Mouse (Mus musculus) MEL (cell line): ENCODE results near the gene Psenen. TPM values are rescaled to one million over a fixed set of nuclear protein-coding genes. Genes with fewer than 3 reads are reported as not detected.

Source experiments
- DNase-seq: peaks from one replicate; pipeline ENCODE4 v3.0.0; 2011; ENCODE audit warnings: low read depth, low spot score
- H3K27ac ChIP-seq: 2 replicates; pipeline ENCODE4 v1.5.1; 2012; ENCODE audit warnings: low read depth, mild to moderate bottlenecking, control low read depth, low read length, moderate library complexity; ENCODE audit not compliant: control insufficient read depth
- H3K27me3 ChIP-seq, 2 experiments: fragments of 150-350 bp in 1 of 2; sonication (generic) in 1 of 2; 2 replicates each; pipeline ENCODE4 v1.6.1; 2012; ENCODE audit warnings: low read length in 2 of 2, mild to moderate bottlenecking in 2 of 2, improper control_type of control experiment in 1 of 2, moderate library complexity in 1 of 2; ENCODE audit not compliant: insufficient read depth in 2 of 2, control insufficient read depth in 1 of 2
- H3K36me3 ChIP-seq, 2 experiments: 2 replicates each; pipeline ENCODE4 v1.6.1; 2012 to 2014; ENCODE audit warnings: low read length in 2 of 2, improper control_type of control experiment in 1 of 2, inconsistent platforms in 1 of 2, mild to moderate bottlenecking in 1 of 2; ENCODE audit not compliant: insufficient read depth in 2 of 2, control insufficient read depth in 1 of 2
- H3K4me1 ChIP-seq, 2 experiments: fragments of 150-350 bp in 1 of 2; sonication (generic) in 1 of 2; 2 replicates each; pipeline ENCODE4 v1.6.1; 2012; ENCODE audit warnings: low read length in 2 of 2, improper control_type of control experiment in 1 of 2, mild to moderate bottlenecking in 1 of 2; ENCODE audit not compliant: insufficient read depth in 2 of 2, control insufficient read depth in 1 of 2
- H3K4me3 ChIP-seq, 2 experiments: fragments of 150-350 bp in 1 of 2; sonication (generic) in 1 of 2; 2 replicates each; pipeline ENCODE4 v1.5.1; 2012; ENCODE audit warnings: low read depth in 2 of 2, low read length in 2 of 2, mild to moderate bottlenecking in 2 of 2, moderate library complexity in 2 of 2, control low read depth in 1 of 2, improper control_type of control experiment in 1 of 2; ENCODE audit not compliant: control insufficient read depth in 1 of 2, insufficient read depth in 1 of 2
- H3K79me2 ChIP-seq: 2 replicates; pipeline ENCODE4 v1.6.1; 2012; ENCODE audit warnings: mild to moderate bottlenecking, low read length, moderate library complexity; ENCODE audit not compliant: control insufficient read depth, poor library complexity, insufficient read depth
- H3K9ac ChIP-seq: 2 replicates; pipeline ENCODE4 v1.6.1; 2012; ENCODE audit warnings: low read depth, mild to moderate bottlenecking, control low read depth, low read length, moderate library complexity; ENCODE audit not compliant: control insufficient read depth, poor library complexity, severe bottlenecking
- H3K9me3 ChIP-seq: fragments of 150-350 bp; sonication (generic); replicated peaks from 2 replicates; pipeline ENCODE4 v1.6.1; 2012; ENCODE audit warnings: mild to moderate bottlenecking, low read length, improper control_type of control experiment, moderate library complexity; ENCODE audit not compliant: insufficient read depth
- BHLHE40 ChIP-seq: IDR thresholded peaks from 2 replicates; pipeline ENCODE4 v1.6.1; 2012; ENCODE audit warnings: low read depth, mild to moderate bottlenecking, inconsistent platforms, low read length, improper control_type of control experiment, borderline replicate concordance
- CHD1 ChIP-seq: IDR thresholded peaks from 2 replicates; pipeline ENCODE4 v1.6.1; 2012; ENCODE audit warnings: low read depth, mild to moderate bottlenecking, inconsistent platforms, low read length, improper control_type of control experiment
- CHD2 ChIP-seq: IDR thresholded peaks from 2 replicates; pipeline ENCODE4 v1.6.1; 2011; ENCODE audit warnings: low read length, improper control_type of control experiment
- EP300 ChIP-seq, 2 experiments: IDR thresholded peaks; 2 replicates each; pipeline ENCODE4 v1.6.1; 2011; ENCODE audit warnings: improper control_type of control experiment in 2 of 2, low read length in 2 of 2, low read depth in 1 of 2, mild to moderate bottlenecking in 1 of 2
- ETS1 ChIP-seq: IDR thresholded peaks from 2 replicates; pipeline ENCODE4 v1.6.1; 2012; ENCODE audit warnings: low read depth, mild to moderate bottlenecking, inconsistent platforms, low read length, improper control_type of control experiment, moderate library complexity
- GABPA ChIP-seq: IDR thresholded peaks from 2 replicates; pipeline ENCODE4 v1.6.1; 2012; ENCODE audit warnings: low read depth, mild to moderate bottlenecking, inconsistent platforms, low read length, improper control_type of control experiment, moderate library complexity
- GATA1 ChIP-seq: IDR thresholded peaks from 2 replicates; pipeline ENCODE4 v1.6.1; 2011; ENCODE audit warnings: low read depth, low read length, improper control_type of control experiment
- HCFC1 ChIP-seq: IDR thresholded peaks from 2 replicates; pipeline ENCODE4 v1.6.1; 2012; ENCODE audit warnings: low read depth, mild to moderate bottlenecking, inconsistent platforms, low read length, improper control_type of control experiment, moderate library complexity
- JUND ChIP-seq: IDR thresholded peaks from 2 replicates; pipeline ENCODE4 v1.6.1; 2011; ENCODE audit warnings: low read depth, mild to moderate bottlenecking, improper control_type of control experiment, low read length
- MAX ChIP-seq: IDR thresholded peaks from 2 replicates; pipeline ENCODE4 v1.6.1; 2011; ENCODE audit warnings: low read length, improper control_type of control experiment
- MAZ ChIP-seq: IDR thresholded peaks from 2 replicates; pipeline ENCODE4 v1.6.1; 2012; ENCODE audit warnings: low read depth, mild to moderate bottlenecking, inconsistent platforms, low read length, improper control_type of control experiment
- MEF2A ChIP-seq: IDR thresholded peaks from 2 replicates; pipeline ENCODE4 v1.6.1; 2014; ENCODE audit warnings: low read depth, mild to moderate bottlenecking, inconsistent platforms, low read length, improper control_type of control experiment; ENCODE audit not compliant: poor library complexity, insufficient replicate concordance, severe bottlenecking; ENCODE audit errors: extremely low read depth
- MXI1 ChIP-seq: IDR thresholded peaks from 2 replicates; pipeline ENCODE4 v1.6.1; 2011; ENCODE audit warnings: mild to moderate bottlenecking, low read depth, low read length, improper control_type of control experiment
- MYB ChIP-seq: IDR thresholded peaks from 2 replicates; pipeline ENCODE4 v1.6.1; 2011; ENCODE audit warnings: mild to moderate bottlenecking, low read depth, low read length, improper control_type of control experiment
- MYC ChIP-seq: IDR thresholded peaks from 2 replicates; pipeline ENCODE4 v1.6.1; 2011; ENCODE audit warnings: low read depth, mild to moderate bottlenecking, low read length, improper control_type of control experiment, moderate library complexity
- NELFE ChIP-seq: IDR thresholded peaks from 2 replicates; pipeline ENCODE4 v1.6.1; 2011; ENCODE audit warnings: low read depth, low read length, improper control_type of control experiment
- POLR2A ChIP-seq, 2 experiments: IDR thresholded peaks; 2 replicates each; pipeline ENCODE4 v1.6.1; 2011 to 2012; ENCODE audit warnings: low read length in 2 of 2, mild to moderate bottlenecking in 2 of 2, control low read depth in 1 of 2, improper control_type of control experiment in 1 of 2, low read depth in 1 of 2, moderate library complexity in 1 of 2; ENCODE audit not compliant: control insufficient read depth in 1 of 2, insufficient read depth in 1 of 2, poor library complexity in 1 of 2
- POLR2AphosphoS2 ChIP-seq: IDR thresholded peaks from 2 replicates; pipeline ENCODE4 v1.6.1; 2011; ENCODE audit warnings: low read length, improper control_type of control experiment
- RAD21 ChIP-seq: IDR thresholded peaks from 2 replicates; pipeline ENCODE4 v1.6.1; 2011; ENCODE audit warnings: mild to moderate bottlenecking, low read depth, low read length, improper control_type of control experiment
- RCOR1 ChIP-seq: IDR thresholded peaks from 2 replicates; pipeline ENCODE4 v1.6.1; 2012; ENCODE audit warnings: low read depth, mild to moderate bottlenecking, inconsistent platforms, low read length, improper control_type of control experiment
- SIN3A ChIP-seq: IDR thresholded peaks from 2 replicates; pipeline ENCODE4 v1.6.1; 2012; ENCODE audit warnings: low read length, improper control_type of control experiment, inconsistent platforms
- SMC3 ChIP-seq: IDR thresholded peaks from 2 replicates; pipeline ENCODE4 v1.6.1; 2011; ENCODE audit warnings: low read depth, low read length, improper control_type of control experiment
- TAL1 ChIP-seq: IDR thresholded peaks from 2 replicates; pipeline ENCODE4 v1.6.1; 2012; ENCODE audit warnings: mild to moderate bottlenecking, inconsistent platforms, low read length, moderate library complexity, mixed read lengths
- TBP ChIP-seq: IDR thresholded peaks from 2 replicates; pipeline ENCODE4 v1.8.0; 2011; ENCODE audit warnings: low read depth, low read length, improper control_type of control experiment
- USF1 ChIP-seq: IDR thresholded peaks from 2 replicates; pipeline ENCODE4 v1.6.1; 2014; ENCODE audit warnings: low read depth, mild to moderate bottlenecking, inconsistent platforms, low read length, improper control_type of control experiment, moderate library complexity
- USF2 ChIP-seq, 2 experiments: IDR thresholded peaks; 2 replicates each; pipeline ENCODE4 v1.6.1; 2011 to 2012; ENCODE audit warnings: improper control_type of control experiment in 2 of 2, low read length in 2 of 2, borderline replicate concordance in 1 of 2, inconsistent platforms in 1 of 2, low read depth in 1 of 2, mild to moderate bottlenecking in 1 of 2; ENCODE audit not compliant: insufficient read depth in 1 of 2
- ZKSCAN1 ChIP-seq: IDR thresholded peaks from 2 replicates; pipeline ENCODE4 v1.6.1; 2012; ENCODE audit warnings: low read depth, mild to moderate bottlenecking, inconsistent platforms, low read length, improper control_type of control experiment, moderate library complexity
- polyA plus RNA-seq, 2 experiments: library from polyadenylated mRNA; stranded (reverse) in 1 of 2; unstranded in 1 of 2; fragments of >175 nt in 1 of 2; fragments of >200 nt in 1 of 2; gene quantifications; 2 replicates each; pipeline versions ENCODE4 v1.2.1 to v1.2.4; 2012; ENCODE audit warnings: low replicate concordance in 2 of 2, low read depth in 1 of 2; ENCODE audit not compliant: insufficient read length in 2 of 2, insufficient read depth in 1 of 2, missing spikeins in 1 of 2
- total RNA-seq: library from RNA; depleted of rRNA; stranded (reverse); fragments of 300-350 nt; gene quantifications from 2 replicates; pipeline ENCODE4 v1.2.3, GENCODE M21; 2012

Gene Psenen
- total and polyA plus RNA-seq, 3 experiments: 60.8 to 157 TPM; not detected in 1

- peak overlapping the region; percentile 64 to 78 for H3K4me3 ChIP-seq
- peaks cover 0 to 5% of the 10 kb centered on the region in 2 experiments; a peak in 2 of 4 replicates for H3K36me3 ChIP-seq
- TF ChIP-seq EP300 (IDR thresholded peaks at IDR 0.05; ENCODE audit: low read depth in 1 of 2, low read length in 2 of 2) (peak in 1 of 2 experiments; percentile 14; a peak in 1 of 4 replicates), CHD1 (peak; percentile 82; the same call in 1 of the 2 replicates), POLR2AphosphoS2 (no peak), TBP (0 out of 2 replicates have a peak, but pooled peaks have one; percentile 19), MXI1 (peak; percentile 34; the same call in 1 of the 2 replicates), MAZ (peak; percentile 52; the same call in 1 of the 2 replicates), GABPA (no peak)
- peak overlapping the region; percentile 84 for H3K9ac ChIP-seq
- H3K9me3 ChIP-seq: no peaks in the 10 kb centered on the region
- H3K79me2 ChIP-seq: peaks cover 2% of the 10 kb centered on the region; the same call in 1 of the 2 replicates
- peak overlapping the region; percentile 89 for H3K27ac ChIP-seq
- no peak for DNase-seq
- peaks cover 0 to 5% of the 10 kb centered on the region in 2 experiments; a peak in 1 of 4 replicates for H3K4me1 ChIP-seq
- no peaks in the 10 kb centered on the region for H3K27me3 ChIP-seq
These were observed 10.3 kb downstream of the Psenen start for GRCm38 (mm10) chr7:30553021-30553589.

- H3K27me3 ChIP-seq: no peaks in the 10 kb centered on the region
- peak within 1 kb of the TSS; percentile 71 to 78 for H3K4me3 ChIP-seq
- H3K9ac ChIP-seq: peak within 1 kb of the TSS; percentile 84
- H3K36me3 ChIP-seq: peaks cover 0 to 5% of the 10 kb centered on the region in 2 experiments; a peak in 2 of 4 replicates
- H3K4me1 ChIP-seq: peaks cover 0 to 5% of the 10 kb centered on the region in 2 experiments; a peak in 1 of 4 replicates
- H3K79me2 ChIP-seq: peaks cover 2% of the 10 kb centered on the region; the same call in 1 of the 2 replicates
- no peaks in the 10 kb centered on the region for H3K9me3 ChIP-seq
- H3K27ac ChIP-seq: peak within 1 kb of the TSS; percentile 93
- DNase-seq: peak; percentile 99
- TF ChIP-seq ETS1 (peak; percentile 27; the same call in 1 of the 2 replicates), RAD21 (no peak), GATA1 (no peak), ZKSCAN1 (no peak), NELFE (peak; percentile 99), CHD1 (no peak), RCOR1 (no peak), BHLHE40 (no peak), MEF2A (no peak), TAL1 (no peak), MXI1 (peak; percentile 47), USF1 (no peak), MAZ (no peak), MYB (no peak), USF2 (IDR thresholded peaks at IDR 0.05; ENCODE audit: borderline replicate concordance in 1 of 2, insufficient read depth in 1 of 2, low read depth in 1 of 2, low read length in 2 of 2) (no peak), HCFC1 (peak; percentile 64), SIN3A (peak; percentile 54), POLR2AphosphoS2 (peak; percentile 98), EP300 (IDR thresholded peaks at IDR 0.05; ENCODE audit: low read depth in 1 of 2, low read length in 2 of 2) (no peak; a peak in 1 of 4 replicates), JUND (no peak), SMC3 (no peak), MYC (no peak), POLR2A (IDR thresholded peaks at IDR 0.05; ENCODE audit: control insufficient read depth in 1 of 2, insufficient read depth in 1 of 2, low read depth in 1 of 2, low read length in 2 of 2, poor library complexity in 1 of 2) (peak; percentile 59 to 99), MAX (peak; percentile 38; the same call in 1 of the 2 replicates), CHD2 (peak; percentile 28; the same call in 1 of the 2 replicates)
These were observed 11.1 kb downstream of the Psenen start, which contains the start of the genes Hspb6 and Proser3 for GRCm38 (mm10) chr7:30552102-30553020. TSS of gene Hspb6 (plus strand) at chr7:30552178. TSS of gene Proser3 (minus strand) at chr7:30552299.
